Mouse (Mus musculus) olfactory bulb, adult 2 months (tissue): ENCODE data around the gene Prss28.

Experiments
- CTCF ChIP-seq: fragments of 200-500 bp; IDR thresholded peaks from 2 replicates; pipeline ENCODE4 v1.5.1; 2012; ENCODE audit warnings: low read depth, mild to moderate bottlenecking, low read length, moderate library complexity; ENCODE audit not compliant: insufficient read depth
- POLR2A ChIP-seq: fragments of 200-500 bp; IDR thresholded peaks from 2 replicates; pipeline ENCODE4 v1.6.1; 2012; ENCODE audit warnings: mild to moderate bottlenecking, low read depth, low read length, moderate library complexity; ENCODE audit not compliant: insufficient read depth

DNA sequence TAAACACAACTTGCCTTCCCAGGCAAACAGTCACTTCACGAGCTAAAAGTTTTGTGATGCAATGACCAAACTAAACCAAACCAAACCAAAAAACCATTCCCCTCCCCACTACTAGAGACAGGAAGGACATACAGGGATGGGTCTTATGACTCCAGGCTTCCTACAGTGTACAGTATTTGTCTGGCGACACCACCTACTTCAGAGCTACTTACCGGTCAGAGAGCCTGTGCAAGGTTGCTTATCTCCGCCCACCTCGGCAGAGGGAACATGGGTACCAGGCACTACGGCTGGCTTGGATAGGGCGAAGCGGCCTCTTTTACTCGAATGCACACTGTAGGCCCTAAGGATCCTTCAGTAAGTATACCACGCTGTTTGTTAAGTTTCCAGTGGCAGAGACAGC is 36.1 kb upstream of the Prss28 start:
- TF ChIP-seq POLR2A, result no peak
- TF ChIP-seq CTCF, result no peak
